Mouse (Mus musculus): ENCODE measurements around the gene Gm17617.

The Gm17617 gene

DNA sequence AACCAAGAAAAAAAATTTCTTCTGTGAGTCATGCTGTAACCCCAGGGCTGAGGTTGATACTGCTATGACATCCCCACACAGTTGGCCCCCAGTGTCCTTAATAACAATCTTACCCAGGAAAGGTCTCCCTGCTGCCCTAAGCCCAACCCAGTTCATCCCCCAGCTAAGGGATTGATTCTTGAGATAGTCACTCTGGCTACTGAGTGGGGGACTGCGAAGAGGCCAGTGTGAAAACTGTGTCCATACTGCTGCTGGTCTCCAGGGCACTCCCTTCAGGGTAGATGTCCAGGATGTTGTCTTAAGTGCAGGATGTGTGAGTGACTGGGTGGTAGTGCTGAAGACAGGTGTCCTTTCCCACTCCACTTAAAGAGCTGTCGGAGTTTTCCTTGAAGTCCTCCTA, at the start of gene Gm17617:
TSS of gene Gm17617 (minus strand) at position 101 of the 400 bp plus-strand sequence.
- CTCF ChIA-PET: interaction anchor here in 3 of 4 experiments (0.6 to 2.0 kb wide), 3 partner anchors 27 to 512 kb away, joined by 3 to 5 read pairs (median 3); partner anchors contain the start of gene Faf2 (in 1 of the 3)

DNA sequence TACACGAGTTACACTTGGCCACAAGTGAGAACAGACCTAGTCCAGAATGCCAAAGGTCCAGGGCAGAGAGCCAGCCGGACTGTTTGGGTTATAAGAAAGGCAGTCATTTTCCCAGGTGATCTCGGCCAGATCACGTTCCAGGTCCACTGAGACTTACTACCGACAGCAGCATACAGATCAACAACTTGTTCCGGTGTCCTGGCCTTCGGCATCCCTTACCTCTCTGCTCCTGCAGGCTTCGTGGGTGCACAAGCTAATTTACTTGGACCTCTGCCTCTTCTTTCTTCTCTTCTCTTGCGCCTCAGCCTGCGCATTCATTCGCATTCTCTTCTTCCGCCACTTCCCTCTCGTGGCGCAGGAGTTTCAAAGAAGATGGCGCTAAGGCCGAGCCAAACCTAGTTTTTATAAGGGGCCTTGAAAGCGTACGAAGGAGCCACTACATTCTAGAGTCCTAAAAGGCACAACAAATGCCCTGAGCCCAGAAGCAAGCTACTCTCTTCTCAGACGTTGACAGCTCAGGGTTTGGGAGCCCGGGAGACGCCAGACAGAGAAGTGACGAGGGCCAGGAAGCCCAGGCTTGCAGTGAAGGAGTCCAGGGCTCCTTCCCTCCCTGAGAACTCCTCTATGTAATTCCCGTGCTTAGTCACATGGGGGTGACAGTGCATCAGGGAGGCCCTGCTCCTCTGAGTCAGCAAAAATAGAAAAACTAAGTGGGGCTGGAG, 49.0 kb upstream of the Gm17617 start:
- CTCF ChIA-PET: interaction anchor here (0.6 to 1.7 kb wide), 9 partner anchors 8 to 382 kb away, joined by 3 to 9 read pairs (median 4); partner anchors contain the start of gene Nsd1 (in 1 of the 4)
- POLR2A ChIA-PET: interaction anchor here (0.6 to 5.8 kb wide), 54 partner anchors 8 to 460 kb away, joined by 3 to 140 read pairs (median 4); partner anchors contain the start of genes Nsd1 (in 2 of the 4), Grk6 (in 1 of the 4), Lman2 (in 1 of the 4) and Mxd3 (in 1 of the 4)

More for the DNA sequence above, at the start of gene Gm17617:
- POLR2A ChIA-PET: interaction anchor here in 2 of 4 experiments (0.5 to 9.1 kb wide), 7 partner anchors 13 to 590 kb away, joined by 3 to 58 read pairs (median 3); partner anchors contain the start of gene Zfp346 (in 1 of the 2)

DNA sequence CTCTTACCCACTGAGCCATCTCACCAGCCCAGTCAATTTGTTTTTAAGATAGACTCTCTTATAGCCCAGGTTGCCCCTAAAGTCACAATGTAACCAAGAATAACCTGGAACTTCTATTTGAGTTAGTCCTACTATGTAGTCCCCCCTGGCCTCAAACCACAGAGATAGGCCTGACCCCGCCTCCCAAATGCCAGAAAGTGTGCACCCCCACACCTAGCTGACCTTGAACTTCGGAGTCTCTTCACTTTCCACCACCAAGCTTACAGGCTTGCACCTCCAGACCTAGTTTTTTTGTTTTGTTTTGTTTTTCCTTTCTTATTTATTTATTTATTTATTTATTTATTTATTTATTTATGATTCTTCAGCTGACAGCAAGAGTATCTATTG, 48.4 kb upstream of the Gm17617 start:
- CTCF ChIA-PET: interaction anchor here in 2 of 4 experiments (0.6 to 1.7 kb wide), 3 partner anchors 8 to 54 kb away, joined by 3 to 9 read pairs (median 4); no protein-coding TSS in a partner anchor
- POLR2A ChIA-PET: interaction anchor here in 3 of 4 experiments (0.6 to 5.8 kb wide), 39 partner anchors 8 to 461 kb away, joined by 3 to 140 read pairs (median 6); partner anchors contain the start of genes Nsd1 (in 2 of the 3), Mxd3 (in 1 of the 3) and Uimc1 (in 1 of the 3)

DNA sequence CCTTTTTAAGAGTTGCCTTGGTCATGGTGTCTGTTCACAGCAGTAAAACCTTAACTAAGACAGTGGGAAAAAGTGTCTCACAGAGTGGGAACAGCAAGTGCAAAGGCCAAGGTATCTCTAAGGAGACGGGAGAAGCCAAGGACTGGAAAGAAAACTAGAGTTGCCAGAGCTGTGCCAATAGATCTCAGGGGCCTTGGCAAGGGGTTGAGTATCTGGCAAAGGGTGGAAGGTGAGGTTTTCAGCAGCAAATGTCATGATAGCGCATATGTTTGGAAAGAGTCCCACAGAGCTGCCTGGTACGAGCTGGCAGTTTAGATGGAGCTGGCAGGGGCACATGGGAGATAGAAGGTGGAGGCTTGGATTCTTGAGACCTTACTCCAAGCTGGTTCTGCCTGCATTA, 46.2 kb upstream of the Gm17617 start:
- ChIA-PET POLR2A (interaction anchor here in 3 of 4 experiments (0.6 to 5.8 kb wide), 22 partner anchors 8 to 387 kb away, joined by 3 to 140 read pairs (median 4); partner anchors contain the start of genes Fgfr4 (in 2 of the 3), Nsd1 (in 2 of the 3), Uimc1 (in 1 of the 3) and Zfp346 (in 1 of the 3)), CTCF (interaction anchor here in 3 of 4 experiments (0.6 to 1.5 kb wide), 8 partner anchors 9 to 421 kb away, joined by 3 to 16 read pairs (median 4); no protein-coding TSS in a partner anchor)

DNA sequence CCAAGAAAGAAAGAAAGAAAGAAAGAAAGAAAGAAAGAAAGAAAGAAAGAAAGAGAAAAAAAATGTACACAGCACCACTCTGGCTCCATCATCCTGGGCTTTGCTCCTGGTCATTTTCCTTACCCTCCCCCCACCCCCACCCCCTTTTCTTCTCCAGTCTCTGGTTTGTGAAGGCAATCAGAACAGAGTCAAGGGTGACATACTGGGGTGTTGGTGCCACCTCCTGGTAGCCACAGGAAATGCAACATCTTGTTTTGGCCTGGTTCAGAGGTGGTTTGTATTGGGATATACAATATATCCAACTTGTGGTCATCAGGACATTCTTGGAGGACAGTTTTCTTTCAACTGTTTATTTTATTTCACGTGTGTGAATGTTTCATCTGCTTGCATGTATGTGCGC, 45.2 kb upstream of the Gm17617 start:
- CTCF ChIA-PET: interaction anchor here (0.6 to 1.3 kb wide), 18 partner anchors 9 to 485 kb away, joined by 3 to 12 read pairs (median 3); partner anchors contain the start of genes Fgfr4 (in 1 of the 4), Rnf44 (in 1 of the 4) and Tspan17 (in 1 of the 4)

DNA sequence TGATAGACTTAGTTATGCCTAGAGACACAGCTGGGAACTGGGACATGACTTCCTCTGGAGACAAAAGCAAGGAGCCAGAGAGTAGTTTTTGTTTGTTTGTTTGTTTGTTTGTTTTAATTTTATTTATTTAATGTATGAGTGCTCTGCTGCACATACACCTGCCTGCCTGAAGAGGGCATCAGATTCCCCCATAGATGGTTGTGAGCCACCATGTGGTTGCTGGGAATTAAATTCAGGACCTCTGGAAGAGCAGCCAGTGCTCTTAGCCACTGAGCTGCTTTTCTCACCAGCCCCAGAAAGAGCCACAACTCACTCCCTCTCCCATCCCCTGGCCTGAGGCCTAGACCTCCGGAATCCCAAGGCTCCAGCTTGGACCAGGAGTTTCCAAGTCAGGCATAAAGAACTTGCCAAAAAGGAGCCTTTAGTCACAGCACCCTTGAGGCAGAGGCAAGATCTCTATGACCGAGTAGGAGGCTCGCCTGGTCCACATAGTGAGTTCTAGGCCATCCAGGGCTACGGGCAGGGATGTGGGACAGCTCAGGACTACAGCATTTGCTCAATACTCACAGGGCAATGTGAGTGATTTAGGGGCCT, 44.7 kb upstream of the Gm17617 start:
- ChIA-PET POLR2A (interaction anchor here in 3 of 4 experiments (0.5 to 2.4 kb wide), 29 partner anchors 9 to 388 kb away, joined by 3 to 21 read pairs (median 4); partner anchors contain the start of genes Gm17617 (in 1 of the 3) and Uimc1 (in 1 of the 3)), CTCF (interaction anchor here (0.5 to 1.3 kb wide), 21 partner anchors 9 to 484 kb away, joined by 3 to 12 read pairs (median 3); partner anchors contain the start of genes Fgfr4 (in 1 of the 4), Rnf44 (in 1 of the 4) and Tspan17 (in 1 of the 4))

More for the DNA sequence above, 45.2 kb upstream of the Gm17617 start:
- POLR2A ChIA-PET: interaction anchor here in 3 of 4 experiments (0.6 to 2.4 kb wide), 24 partner anchors 10 to 389 kb away, joined by 3 to 21 read pairs (median 4); partner anchors contain the start of genes Gm17617 (in 1 of the 3) and Uimc1 (in 1 of the 3)

DNA sequence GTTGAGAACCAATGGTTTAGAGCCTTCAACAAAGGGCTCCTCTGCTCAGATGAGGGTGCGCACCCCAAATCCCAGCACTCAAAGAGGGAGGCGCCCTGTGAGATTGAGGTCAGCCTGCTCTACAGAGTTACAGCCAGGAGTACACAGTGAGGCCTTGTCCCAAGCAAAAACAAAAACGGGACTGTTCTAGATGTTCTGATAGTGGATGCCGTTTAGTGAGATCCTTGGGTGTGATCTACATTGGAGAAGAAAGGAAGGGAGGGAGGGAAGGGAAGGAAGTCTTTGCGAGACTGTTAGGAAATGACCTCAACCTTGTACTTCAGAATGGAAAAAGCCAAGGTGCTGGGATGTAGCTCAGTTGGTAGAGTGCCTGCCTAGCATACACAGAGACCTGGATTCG, 42.9 kb upstream of the Gm17617 start:
- POLR2A ChIA-PET: interaction anchor here in 1 of 4 experiments (0.7 to 2.4 kb wide), 3 partner anchors 14 to 35 kb away, joined by 3 to 21 read pairs (median 3); no protein-coding TSS in a partner anchor
- CTCF ChIA-PET: interaction anchor here in 2 of 4 experiments (0.7 to 1.0 kb wide), 2 partner anchors 17 to 242 kb away, joined by 3 to 5 read pairs; no protein-coding TSS in a partner anchor

DNA sequence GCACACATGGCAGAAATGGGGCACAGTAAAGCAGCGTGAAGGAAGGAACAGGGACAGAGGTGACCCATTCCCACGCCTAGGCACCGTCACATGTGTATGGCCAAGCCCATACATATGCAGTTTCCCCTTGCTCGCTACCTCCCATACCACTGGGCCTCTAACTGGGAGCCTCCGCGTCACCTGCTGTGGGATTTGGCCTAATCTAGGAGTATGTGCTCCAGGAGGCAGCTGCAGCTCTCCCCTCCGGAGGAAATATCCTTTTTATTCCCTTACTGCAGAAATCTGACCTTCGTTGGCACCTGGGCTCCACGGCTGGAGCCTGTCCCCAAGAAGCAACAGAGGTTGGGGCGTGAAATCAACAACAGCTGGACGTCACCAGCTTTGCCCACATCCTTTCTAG, 41.0 kb upstream of the Gm17617 start:
- CTCF ChIA-PET: interaction anchor here in 2 of 4 experiments (0.6 to 1.3 kb wide), 3 partner anchors 17 to 457 kb away, joined by 3 to 4 read pairs (median 4); no protein-coding TSS in a partner anchor
- POLR2A ChIA-PET: interaction anchor here in 2 of 4 experiments (1.1 to 1.4 kb wide), 2 partner anchors 15 to 69 kb away, joined by 4 read pairs; partner anchors contain the start of gene Zfp346 (in 1 of the 2)

DNA sequence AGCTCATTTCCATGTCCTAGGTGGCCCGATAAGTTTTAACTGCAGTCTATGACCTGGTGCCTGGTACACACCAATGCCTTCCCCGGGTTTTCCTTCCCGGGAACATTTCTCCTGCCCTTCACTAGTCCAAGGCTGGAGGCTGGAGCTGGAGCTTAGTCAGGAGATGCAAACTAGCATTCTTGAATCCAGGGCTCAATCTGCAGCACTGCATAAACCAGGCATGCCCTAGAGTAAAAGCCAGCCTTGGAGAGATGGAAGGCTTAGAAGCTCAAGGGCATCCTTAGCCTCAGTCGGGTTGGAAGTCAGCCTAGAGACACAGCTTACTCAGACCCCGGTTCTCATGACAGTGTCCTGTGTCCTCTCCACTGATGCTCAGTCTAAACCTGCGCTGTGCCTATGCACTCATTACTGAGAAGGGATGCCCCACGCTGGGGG, 39.0 kb upstream of the Gm17617 start:
- ChIA-PET POLR2A (interaction anchor here in 3 of 4 experiments (0.8 to 3.2 kb wide), 25 partner anchors 9 to 378 kb away, joined by 3 to 18 read pairs (median 4); partner anchors contain the start of genes Nsd1 (in 1 of the 3) and Zfp346 (in 1 of the 3)), CTCF (interaction anchor here in 3 of 4 experiments (0.6 to 1.3 kb wide), 5 partner anchors 17 to 374 kb away, joined by 3 to 8 read pairs (median 4); no protein-coding TSS in a partner anchor)

DNA sequence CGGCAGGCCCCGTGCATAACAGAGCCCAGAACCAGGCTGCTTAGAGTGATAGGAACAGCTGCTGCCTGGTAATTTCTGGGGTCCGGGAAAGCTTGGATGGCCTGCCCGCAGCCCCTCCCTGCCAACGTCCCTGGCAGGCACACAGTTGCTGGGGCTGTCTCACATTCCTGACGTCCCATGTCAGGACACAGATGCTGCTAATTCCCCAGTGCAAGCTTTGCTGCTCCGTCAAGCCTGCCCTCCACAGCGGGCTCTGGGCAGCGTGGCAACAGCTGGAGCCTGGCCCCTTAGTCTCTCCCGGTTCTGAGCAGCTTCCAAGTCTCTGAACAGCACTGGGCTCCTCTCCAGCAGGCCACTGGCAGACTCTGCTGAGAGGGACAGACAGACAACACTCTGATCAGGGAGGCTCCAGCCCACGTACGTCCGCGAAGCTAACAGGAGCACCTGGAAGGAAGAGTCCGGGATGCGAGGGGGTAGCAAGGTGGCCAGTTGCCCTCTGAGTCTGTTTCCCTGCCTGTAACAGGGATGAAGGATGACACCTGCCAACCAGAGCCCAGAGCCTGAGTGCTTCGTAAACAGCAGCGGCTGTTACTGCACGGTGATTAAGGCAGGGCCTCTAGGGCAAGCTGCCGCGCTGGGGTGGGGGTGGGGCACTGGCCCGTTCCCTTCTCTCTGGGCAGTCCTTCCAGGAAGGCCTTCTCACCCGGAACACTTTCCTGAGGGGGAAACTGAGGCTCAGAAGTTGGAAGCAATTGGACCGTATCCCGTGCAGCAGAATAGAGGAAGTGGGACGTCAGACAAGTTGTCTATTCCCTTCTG, 38.4 kb upstream of the Gm17617 start:
- POLR2A ChIA-PET: interaction anchor here in 3 of 4 experiments (0.6 to 3.2 kb wide), 35 partner anchors 8 to 379 kb away, joined by 3 to 18 read pairs (median 3); partner anchors contain the start of genes Zfp346 (in 2 of the 3), Fgfr4 (in 1 of the 3) and Nsd1 (in 1 of the 3)

DNA sequence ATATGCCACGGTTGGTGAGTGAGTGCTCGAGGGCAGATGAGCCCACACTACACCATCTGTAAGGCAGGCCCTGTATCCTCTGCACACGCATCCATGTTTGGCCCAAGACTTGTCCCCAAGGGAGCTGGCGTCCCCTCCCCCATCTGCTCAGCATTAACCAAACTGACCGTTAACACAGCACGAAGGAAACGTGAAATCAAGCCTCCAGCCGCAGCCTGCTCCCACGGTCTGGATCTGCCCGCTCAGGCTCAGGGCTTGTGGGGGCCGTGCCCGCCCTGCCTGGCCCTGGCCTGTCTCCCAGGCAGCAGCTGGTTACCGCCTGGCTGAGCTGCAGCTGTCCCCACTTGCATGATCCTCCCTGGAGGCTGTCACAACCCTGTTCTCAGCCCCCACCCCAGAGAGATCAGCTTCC, 35.6 kb upstream of the Gm17617 start:
- CTCF ChIA-PET: interaction anchor here in 3 of 4 experiments (0.6 to 1.5 kb wide), 7 partner anchors 9 to 371 kb away, joined by 3 to 7 read pairs (median 3); no protein-coding TSS in a partner anchor
- POLR2A ChIA-PET: interaction anchor here in 3 of 4 experiments (0.6 to 2.5 kb wide), 24 partner anchors 9 to 489 kb away, joined by 3 to 12 read pairs (median 4); partner anchors contain the start of genes Fgfr4 (in 2 of the 3), Zfp346 (in 2 of the 3), Tspan17 (in 1 of the 3) and Uimc1 (in 1 of the 3)

More for the DNA sequence above, 38.4 kb upstream of the Gm17617 start:
- CTCF ChIA-PET: interaction anchor here (0.5 to 2.2 kb wide), 14 partner anchors 8 to 374 kb away, joined by 3 to 8 read pairs (median 3); no protein-coding TSS in a partner anchor

DNA sequence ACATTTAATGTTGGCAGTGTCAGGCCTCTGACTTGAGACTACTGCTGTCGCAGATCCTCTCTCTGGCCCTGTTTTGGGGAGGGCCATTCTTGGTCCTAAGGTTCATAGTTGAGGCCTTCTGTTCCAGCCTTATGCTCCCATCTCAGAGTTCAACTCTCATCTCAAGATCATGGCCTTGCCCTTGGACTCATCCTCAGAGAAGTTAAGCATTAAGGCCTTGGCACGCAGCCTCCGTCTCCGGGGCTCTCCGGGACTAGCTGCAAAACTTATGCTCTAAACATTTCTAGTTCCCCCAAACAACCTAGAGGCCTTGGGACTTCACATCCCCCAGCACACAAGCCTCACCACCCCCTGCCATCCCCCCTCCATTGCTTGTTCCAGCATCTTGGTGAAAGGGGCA, 34.9 kb upstream of the Gm17617 start:
- POLR2A ChIA-PET: interaction anchor here in 3 of 4 experiments (0.6 to 2.9 kb wide), 30 partner anchors 9 to 489 kb away, joined by 3 to 14 read pairs (median 4); partner anchors contain the start of genes Fgfr4 (in 1 of the 3), Mxd3 (in 1 of the 3), Tspan17 (in 1 of the 3) and Uimc1 (in 1 of the 3)

DNA sequence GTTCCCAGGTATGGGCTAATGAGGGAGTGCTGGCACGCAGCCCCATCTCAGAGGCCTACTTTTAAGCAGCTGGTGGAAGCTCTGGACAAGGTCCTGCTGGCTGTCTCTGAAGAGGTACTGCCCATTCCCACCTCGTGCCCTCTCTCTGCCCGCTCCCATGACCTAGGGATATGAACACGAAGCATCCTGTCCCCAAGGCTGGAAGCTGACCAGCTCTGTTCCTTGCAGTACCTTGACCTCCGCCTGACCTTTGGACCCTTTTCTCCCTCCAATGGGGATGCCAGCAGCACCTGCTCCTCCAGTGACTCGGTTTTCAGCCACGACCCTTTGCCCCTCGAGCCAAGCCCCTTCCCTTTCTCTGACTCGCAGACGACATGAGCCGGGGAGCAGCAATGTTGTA, 34.5 kb upstream of the Gm17617 start:
- CTCF ChIA-PET: interaction anchor here in 2 of 4 experiments (0.7 to 1.5 kb wide), 4 partner anchors 13 to 1310 kb away, joined by 3 to 5 read pairs (median 3); no protein-coding TSS in a partner anchor
- POLR2A ChIA-PET: interaction anchor here (0.5 to 2.9 kb wide), 40 partner anchors 8 to 461 kb away, joined by 3 to 14 read pairs (median 4); partner anchors contain the start of genes Zfp346 (in 2 of the 4), Fgfr4 (in 1 of the 4), Mxd3 (in 1 of the 4) and Tspan17 (in 1 of the 4)

More for the DNA sequence above, 34.9 kb upstream of the Gm17617 start:
- CTCF ChIA-PET: interaction anchor here in 3 of 4 experiments (0.6 to 1.5 kb wide), 3 partner anchors 13 to 370 kb away, joined by 3 to 5 read pairs (median 3); no protein-coding TSS in a partner anchor

DNA sequence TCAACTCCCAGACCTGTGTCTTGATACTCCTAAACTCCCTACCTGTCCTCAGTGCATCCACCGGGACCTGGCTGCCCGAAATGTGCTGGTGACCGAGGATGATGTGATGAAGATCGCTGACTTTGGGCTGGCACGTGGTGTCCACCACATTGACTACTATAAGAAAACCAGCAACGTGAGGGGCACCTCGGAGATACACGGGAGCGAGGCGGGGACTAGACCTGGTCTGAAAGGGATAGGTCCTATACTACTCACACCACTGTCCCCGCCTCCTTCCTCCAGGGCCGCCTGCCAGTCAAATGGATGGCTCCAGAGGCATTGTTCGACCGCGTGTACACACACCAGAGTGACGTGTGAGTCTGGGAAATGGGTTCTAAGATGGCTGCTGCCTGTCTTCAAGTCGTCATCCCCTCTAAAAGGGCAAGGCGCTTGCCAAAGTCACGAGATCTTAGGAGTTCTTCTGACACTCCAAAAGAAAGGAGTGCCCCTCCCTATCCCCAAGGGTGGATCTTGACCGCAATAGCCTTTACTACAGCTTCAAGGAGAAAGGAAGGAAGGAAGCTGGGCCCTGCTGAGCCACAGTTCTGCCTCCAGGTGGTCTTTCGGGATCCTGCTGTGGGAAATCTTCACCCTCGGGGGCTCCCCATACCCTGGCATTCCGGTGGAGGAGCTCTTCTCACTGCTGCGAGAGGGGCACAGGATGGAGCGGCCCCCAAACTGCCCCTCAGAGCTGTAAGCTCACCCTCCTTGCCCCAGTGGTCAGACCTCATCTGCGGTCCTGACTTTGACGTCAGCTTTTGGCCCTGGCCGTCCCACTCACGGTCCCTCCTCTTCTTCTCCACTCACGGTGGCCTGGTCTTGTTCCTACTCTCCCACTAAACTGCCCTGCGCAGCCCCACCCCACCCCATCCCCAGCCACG, 33.7 kb upstream of the Gm17617 start:
- ChIA-PET POLR2A (interaction anchor here (0.5 to 2.9 kb wide), 42 partner anchors 7 to 526 kb away, joined by 3 to 14 read pairs (median 4); partner anchors contain the start of genes Fgfr4 (in 2 of the 4), Zfp346 (in 2 of the 4), Mxd3 (in 1 of the 4) and Tspan17 (in 1 of the 4)), CTCF (interaction anchor here in 3 of 4 experiments (0.5 to 1.5 kb wide), 6 partner anchors 11 to 1310 kb away, joined by 3 to 11 read pairs (median 3); no protein-coding TSS in a partner anchor)

All from embryonic stem cell, embryonic (primary cell).